Mouse (Mus musculus) MEL (cell line): Measurements from ENCODE around the gene Rad51d. TPM values are rescaled to one million over a fixed set of nuclear protein-coding genes. Genes with fewer than 3 reads are reported as not detected.

Experiments
- DNase-seq: peaks from one replicate; pipeline ENCODE4 v3.0.0; 2011; ENCODE audit warnings: low read depth, low spot score
- H3K27ac ChIP-seq: 2 replicates; pipeline ENCODE4 v1.5.1; 2012; ENCODE audit warnings: low read depth, mild to moderate bottlenecking, control low read depth, low read length, moderate library complexity; ENCODE audit not compliant: control insufficient read depth
- H3K27me3 ChIP-seq, 2 experiments: fragments of 150-350 bp in 1 of 2; sonication (generic) in 1 of 2; 2 replicates each; pipeline ENCODE4 v1.6.1; 2012; ENCODE audit warnings: low read length in 2 of 2, mild to moderate bottlenecking in 2 of 2, improper control_type of control experiment in 1 of 2, moderate library complexity in 1 of 2; ENCODE audit not compliant: insufficient read depth in 2 of 2, control insufficient read depth in 1 of 2
- H3K36me3 ChIP-seq, 2 experiments: 2 replicates each; pipeline ENCODE4 v1.6.1; 2012 to 2014; ENCODE audit warnings: low read length in 2 of 2, improper control_type of control experiment in 1 of 2, inconsistent platforms in 1 of 2, mild to moderate bottlenecking in 1 of 2; ENCODE audit not compliant: insufficient read depth in 2 of 2, control insufficient read depth in 1 of 2
- H3K4me1 ChIP-seq, 2 experiments: fragments of 150-350 bp in 1 of 2; sonication (generic) in 1 of 2; 2 replicates each; pipeline ENCODE4 v1.6.1; 2012; ENCODE audit warnings: low read length in 2 of 2, improper control_type of control experiment in 1 of 2, mild to moderate bottlenecking in 1 of 2; ENCODE audit not compliant: insufficient read depth in 2 of 2, control insufficient read depth in 1 of 2
- H3K4me3 ChIP-seq, 2 experiments: fragments of 150-350 bp in 1 of 2; sonication (generic) in 1 of 2; 2 replicates each; pipeline ENCODE4 v1.5.1; 2012; ENCODE audit warnings: low read depth in 2 of 2, low read length in 2 of 2, mild to moderate bottlenecking in 2 of 2, moderate library complexity in 2 of 2, control low read depth in 1 of 2, improper control_type of control experiment in 1 of 2; ENCODE audit not compliant: control insufficient read depth in 1 of 2, insufficient read depth in 1 of 2
- H3K79me2 ChIP-seq: 2 replicates; pipeline ENCODE4 v1.6.1; 2012; ENCODE audit warnings: mild to moderate bottlenecking, low read length, moderate library complexity; ENCODE audit not compliant: control insufficient read depth, poor library complexity, insufficient read depth
- H3K9ac ChIP-seq: 2 replicates; pipeline ENCODE4 v1.6.1; 2012; ENCODE audit warnings: low read depth, mild to moderate bottlenecking, control low read depth, low read length, moderate library complexity; ENCODE audit not compliant: control insufficient read depth, poor library complexity, severe bottlenecking
- H3K9me3 ChIP-seq: fragments of 150-350 bp; sonication (generic); replicated peaks from 2 replicates; pipeline ENCODE4 v1.6.1; 2012; ENCODE audit warnings: mild to moderate bottlenecking, low read length, improper control_type of control experiment, moderate library complexity; ENCODE audit not compliant: insufficient read depth
- CHD1 ChIP-seq: IDR thresholded peaks from 2 replicates; pipeline ENCODE4 v1.6.1; 2012; ENCODE audit warnings: low read depth, mild to moderate bottlenecking, inconsistent platforms, low read length, improper control_type of control experiment
- CTCF ChIP-seq, 3 experiments: IDR thresholded peaks in 2 of 3; conservative IDR thresholded peaks in 1 of 3; 2 replicates each; pipeline ENCODE4 v1.5.1; 2011 to 2012; ENCODE audit warnings: low read length in 3 of 3, low read depth in 2 of 3, mild to moderate bottlenecking in 2 of 3, improper control_type of control experiment in 1 of 3, inconsistent platforms in 1 of 3, mixed read lengths in 1 of 3, moderate library complexity in 1 of 3; ENCODE audit not compliant: control insufficient read depth in 1 of 3, insufficient read depth in 1 of 3, poor library complexity in 1 of 3, severe bottlenecking in 1 of 3
- ELF1 ChIP-seq: IDR thresholded peaks from 2 replicates; pipeline ENCODE4 v1.6.1; 2014; ENCODE audit warnings: low read depth, mild to moderate bottlenecking, inconsistent platforms, low read length, improper control_type of control experiment, moderate library complexity
- EP300 ChIP-seq, 2 experiments: IDR thresholded peaks; 2 replicates each; pipeline ENCODE4 v1.6.1; 2011; ENCODE audit warnings: improper control_type of control experiment in 2 of 2, low read length in 2 of 2, low read depth in 1 of 2, mild to moderate bottlenecking in 1 of 2
- ETS1 ChIP-seq: IDR thresholded peaks from 2 replicates; pipeline ENCODE4 v1.6.1; 2012; ENCODE audit warnings: low read depth, mild to moderate bottlenecking, inconsistent platforms, low read length, improper control_type of control experiment, moderate library complexity
- GABPA ChIP-seq: IDR thresholded peaks from 2 replicates; pipeline ENCODE4 v1.6.1; 2012; ENCODE audit warnings: low read depth, mild to moderate bottlenecking, inconsistent platforms, low read length, improper control_type of control experiment, moderate library complexity
- GATA1 ChIP-seq: IDR thresholded peaks from 2 replicates; pipeline ENCODE4 v1.6.1; 2011; ENCODE audit warnings: low read depth, low read length, improper control_type of control experiment
- HCFC1 ChIP-seq: IDR thresholded peaks from 2 replicates; pipeline ENCODE4 v1.6.1; 2012; ENCODE audit warnings: low read depth, mild to moderate bottlenecking, inconsistent platforms, low read length, improper control_type of control experiment, moderate library complexity
- JUND ChIP-seq: IDR thresholded peaks from 2 replicates; pipeline ENCODE4 v1.6.1; 2011; ENCODE audit warnings: low read depth, mild to moderate bottlenecking, improper control_type of control experiment, low read length
- MAZ ChIP-seq: IDR thresholded peaks from 2 replicates; pipeline ENCODE4 v1.6.1; 2012; ENCODE audit warnings: low read depth, mild to moderate bottlenecking, inconsistent platforms, low read length, improper control_type of control experiment
- MYB ChIP-seq: IDR thresholded peaks from 2 replicates; pipeline ENCODE4 v1.6.1; 2011; ENCODE audit warnings: mild to moderate bottlenecking, low read depth, low read length, improper control_type of control experiment
- NELFE ChIP-seq: IDR thresholded peaks from 2 replicates; pipeline ENCODE4 v1.6.1; 2011; ENCODE audit warnings: low read depth, low read length, improper control_type of control experiment
- NRF1 ChIP-seq: IDR thresholded peaks from 2 replicates; pipeline ENCODE4 v1.6.1; 2014; ENCODE audit warnings: low read depth, mild to moderate bottlenecking, inconsistent platforms, low read length, improper control_type of control experiment, moderate library complexity; ENCODE audit not compliant: poor library complexity, insufficient read depth, severe bottlenecking
- POLR2A ChIP-seq, 2 experiments: IDR thresholded peaks; 2 replicates each; pipeline ENCODE4 v1.6.1; 2011 to 2012; ENCODE audit warnings: low read length in 2 of 2, mild to moderate bottlenecking in 2 of 2, control low read depth in 1 of 2, improper control_type of control experiment in 1 of 2, low read depth in 1 of 2, moderate library complexity in 1 of 2; ENCODE audit not compliant: control insufficient read depth in 1 of 2, insufficient read depth in 1 of 2, poor library complexity in 1 of 2
- POLR2AphosphoS2 ChIP-seq: IDR thresholded peaks from 2 replicates; pipeline ENCODE4 v1.6.1; 2011; ENCODE audit warnings: low read length, improper control_type of control experiment
- POLR2AphosphoS5 ChIP-seq: IDR thresholded peaks from 2 replicates; pipeline ENCODE4 v1.6.1; 2012; ENCODE audit warnings: low read depth, borderline replicate concordance, mild to moderate bottlenecking, inconsistent platforms, low read length, moderate library complexity, mixed read lengths
- RCOR1 ChIP-seq: IDR thresholded peaks from 2 replicates; pipeline ENCODE4 v1.6.1; 2012; ENCODE audit warnings: low read depth, mild to moderate bottlenecking, inconsistent platforms, low read length, improper control_type of control experiment
- SIN3A ChIP-seq: IDR thresholded peaks from 2 replicates; pipeline ENCODE4 v1.6.1; 2012; ENCODE audit warnings: low read length, improper control_type of control experiment, inconsistent platforms
- SMC3 ChIP-seq: IDR thresholded peaks from 2 replicates; pipeline ENCODE4 v1.6.1; 2011; ENCODE audit warnings: low read depth, low read length, improper control_type of control experiment
- TAL1 ChIP-seq: IDR thresholded peaks from 2 replicates; pipeline ENCODE4 v1.6.1; 2012; ENCODE audit warnings: mild to moderate bottlenecking, inconsistent platforms, low read length, moderate library complexity, mixed read lengths
- TBP ChIP-seq: IDR thresholded peaks from 2 replicates; pipeline ENCODE4 v1.8.0; 2011; ENCODE audit warnings: low read depth, low read length, improper control_type of control experiment
- UBTF ChIP-seq: IDR thresholded peaks from 2 replicates; pipeline ENCODE4 v1.6.1; 2012; ENCODE audit warnings: low read depth, mild to moderate bottlenecking, inconsistent platforms, low read length, improper control_type of control experiment, moderate library complexity, borderline replicate concordance; ENCODE audit not compliant: insufficient read depth
- USF1 ChIP-seq: IDR thresholded peaks from 2 replicates; pipeline ENCODE4 v1.6.1; 2014; ENCODE audit warnings: low read depth, mild to moderate bottlenecking, inconsistent platforms, low read length, improper control_type of control experiment, moderate library complexity
- ZMIZ1 ChIP-seq: IDR thresholded peaks from 2 replicates; pipeline ENCODE4 v1.6.1; 2012; ENCODE audit warnings: low read depth, mild to moderate bottlenecking, inconsistent platforms, low read length, improper control_type of control experiment, moderate library complexity
- ZNF384 ChIP-seq: IDR thresholded peaks from 2 replicates; pipeline ENCODE4 v1.6.1; 2012; ENCODE audit warnings: low read depth, mild to moderate bottlenecking, inconsistent platforms, low read length, improper control_type of control experiment
- polyA plus RNA-seq, 2 experiments: library from polyadenylated mRNA; stranded (reverse) in 1 of 2; unstranded in 1 of 2; fragments of >175 nt in 1 of 2; fragments of >200 nt in 1 of 2; gene quantifications; 2 replicates each; pipeline versions ENCODE4 v1.2.1 to v1.2.4; 2012; ENCODE audit warnings: low replicate concordance in 2 of 2, low read depth in 1 of 2; ENCODE audit not compliant: insufficient read length in 2 of 2, insufficient read depth in 1 of 2, missing spikeins in 1 of 2
- total RNA-seq: library from RNA; depleted of rRNA; stranded (reverse); fragments of 300-350 nt; gene quantifications from 2 replicates; pipeline ENCODE4 v1.2.3, GENCODE M21; 2012

Rad51d gene
- total and polyA plus RNA-seq, 3 experiments: 21.1 to 30.0 TPM; not detected in 1

- TF ChIP-seq EP300 (IDR thresholded peaks at IDR 0.05; ENCODE audit: low read depth in 1 of 2, low read length in 2 of 2): peak; percentile 23 to 60; a peak in 1 of 4 replicates
- peak; percentile 46; the same call in 1 of the 2 replicates for TF ChIP-seq ZMIZ1
- TF ChIP-seq TAL1: no peak
- TF ChIP-seq HCFC1: peak; percentile 91
- TF ChIP-seq ZNF384: no peak
- no peak for TF ChIP-seq POLR2AphosphoS5
- peak; percentile 91 to 98 for TF ChIP-seq POLR2A (IDR thresholded peaks at IDR 0.05; ENCODE audit: control insufficient read depth in 1 of 2, insufficient read depth in 1 of 2, low read depth in 1 of 2, low read length in 2 of 2, poor library complexity in 1 of 2)
- no peak for TF ChIP-seq CHD1
- peak; percentile 99 for TF ChIP-seq SIN3A
- no peak; the same call in 1 of the 2 replicates for TF ChIP-seq GABPA
- peak; percentile 86 for TF ChIP-seq POLR2AphosphoS2
- TF ChIP-seq ETS1: peak; percentile 66; the same call in 1 of the 2 replicates
Observed at GRCm38 (mm10) chr11:82907651-82908607, 17.5 kb upstream of the Rad51d start, which contains the start of gene Nle1 (continued).

GRCm38 (mm10) chr11:82905816-82906215 is 15.4 kb upstream of the Rad51d start:
- TF ChIP-seq UBTF: no peak
- TF ChIP-seq MYB: no peak
- no peak for TF ChIP-seq USF1
- TF ChIP-seq ELF1: no peak
- TF ChIP-seq POLR2A (IDR thresholded peaks at IDR 0.05; ENCODE audit: control insufficient read depth in 1 of 2, insufficient read depth in 1 of 2, low read depth in 1 of 2, low read length in 2 of 2, poor library complexity in 1 of 2): no peak; a peak in 1 of 4 replicates
- TF ChIP-seq TBP: no peak
- no peak for TF ChIP-seq HCFC1
- no peak for TF ChIP-seq TAL1
- TF ChIP-seq NELFE: no peak
- no peak for TF ChIP-seq NRF1
- no peak for TF ChIP-seq GATA1
- TF ChIP-seq RCOR1: no peak
- TF ChIP-seq MAZ: no peak
- TF ChIP-seq JUND: no peak
- no peak for TF ChIP-seq ZNF384
- TF ChIP-seq CTCF (IDR thresholded peaks at IDR 0.05 in 2 of 3, conservative IDR thresholded peaks at IDR 0.05 in 1 of 3; ENCODE audit: control insufficient read depth in 1 of 3, insufficient read depth in 1 of 3, low read depth in 2 of 3, low read length in 3 of 3, poor library complexity in 1 of 3, severe bottlenecking in 1 of 3): no peak
- TF ChIP-seq SMC3: no peak
- no peak for TF ChIP-seq ETS1
- Histone ChIP-seq H3K4me3 (no peak overlapping the region), H3K27ac (no peak overlapping the region), H3K9ac (no peak overlapping the region), H3K4me1 (peaks cover 0 to 12% of the 10 kb centered on the region in 2 experiments; a peak in 3 of 4 replicates), H3K79me2 (peaks cover 21% of the 10 kb centered on the region), H3K9me3 (no peaks in the 10 kb centered on the region), H3K27me3 (no peaks in the 10 kb centered on the region), H3K36me3 (peaks cover 4 to 17% of the 10 kb centered on the region in 2 experiments)
- no peak for DNase-seq
